Mouse (Mus musculus): ENCODE data around the gene Spr.

Spr gene

DNA sequence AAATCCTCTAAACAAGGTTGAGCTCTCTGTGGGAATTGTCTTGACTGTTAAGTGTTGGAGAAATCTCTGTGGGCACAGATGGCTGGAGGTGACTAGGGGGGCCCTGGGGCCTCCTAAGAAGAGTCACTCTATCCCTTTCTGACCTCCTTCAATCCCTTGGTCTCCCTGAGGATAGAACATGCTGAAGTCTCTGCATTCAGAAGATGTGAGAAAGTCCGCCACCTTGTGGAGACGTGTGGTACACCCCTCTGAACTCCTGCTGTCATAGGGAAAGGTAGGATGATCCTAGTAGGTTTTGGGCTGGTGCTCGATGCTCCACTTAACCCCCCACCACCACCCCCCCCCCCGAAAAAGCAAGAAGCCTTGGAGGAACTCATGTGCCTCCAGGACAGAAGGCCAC, 5.9 kb downstream of the Spr start:
- DNase-seq (ENCODE audit: low spot score), result peak; percentile 56

- peak; percentile 59 for DNase-seq (ENCODE audit: low spot score)
Measured at GRCm38 (mm10) chr6:85117545-85118511, 19.7 kb downstream of the Spr start.

GRCm38 (mm10) chr6:85105033-85105615, 32.4 kb downstream of the Spr start:
- DNase-seq (ENCODE audit: low spot score), result no peak

DNA sequence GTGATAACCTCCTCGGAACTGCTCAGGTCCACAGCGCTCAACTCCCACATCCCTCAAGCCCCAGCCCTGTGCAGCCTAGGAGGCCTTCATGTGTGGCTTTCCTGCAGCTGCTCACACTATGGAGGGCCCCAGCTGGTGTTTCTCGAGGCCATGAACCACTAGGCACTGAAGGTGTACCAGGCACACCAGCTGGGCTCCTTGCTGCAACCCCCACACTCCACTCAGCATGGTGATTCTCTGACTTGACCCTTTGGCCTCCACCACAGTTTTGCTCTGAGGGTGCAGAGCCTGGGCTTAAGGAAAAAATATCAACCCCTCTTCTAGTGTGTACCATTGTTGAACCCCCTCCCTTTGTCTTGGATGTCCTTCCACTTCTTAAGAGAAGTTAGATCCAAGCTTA, 34.2 kb downstream of the Spr start:
- no peak for DNase-seq (ENCODE audit: low spot score)

- DNase-seq (ENCODE audit: low spot score), result no peak
Measured at GRCm38 (mm10) chr6:85096441-85096840, 41.1 kb downstream of the Spr start.

DNA sequence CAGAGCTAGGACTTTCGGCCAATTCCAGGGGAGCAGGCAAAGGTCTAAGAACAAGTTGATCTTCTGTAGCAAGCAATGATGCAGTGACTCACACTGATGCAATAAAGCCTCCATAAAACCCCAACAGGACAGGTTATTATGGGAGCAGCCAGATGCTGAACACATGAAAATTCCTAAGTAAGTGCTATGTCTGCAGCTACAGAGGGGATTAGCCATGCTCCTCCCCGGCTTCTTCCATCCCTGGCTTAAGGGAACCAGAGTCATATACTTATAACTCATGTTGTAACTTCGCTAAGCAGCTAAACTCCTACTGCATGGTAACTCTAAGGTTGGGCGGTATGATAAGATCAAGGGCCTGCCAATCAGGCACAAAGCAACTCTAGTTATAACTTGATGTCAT, 50.1 kb downstream of the Spr start:
- no peak for DNase-seq (ENCODE audit: low spot score)

- DNase-seq (ENCODE audit: low spot score), result no peak
Measured at GRCm38 (mm10) chr6:85086645-85087044, 50.9 kb downstream of the Spr start.
